In the genomic region with DNA sequence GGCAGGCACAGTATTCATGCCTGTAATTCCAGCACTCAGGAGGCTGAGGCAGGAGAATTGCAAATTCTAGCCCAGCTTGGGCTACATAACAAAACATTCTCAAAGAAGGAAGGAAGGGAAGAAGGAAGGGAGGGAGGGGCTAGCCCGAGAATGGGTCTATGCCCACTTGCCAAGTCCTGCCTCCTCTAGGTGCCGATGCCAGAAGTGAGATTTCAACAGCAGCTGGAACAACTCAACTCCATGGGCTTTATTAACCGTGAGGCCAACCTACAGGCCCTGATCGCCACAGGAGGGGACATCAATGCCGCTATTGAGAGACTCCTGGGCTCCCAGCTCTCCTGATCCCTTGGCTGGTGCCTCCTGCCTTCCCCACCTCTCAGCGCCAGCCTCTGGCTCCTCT, we compare ENCODE assay signal across 22 mouse cellular contexts. TPM values are rescaled to one million over a fixed set of nuclear protein-coding genes. Genes with fewer than 3 reads are reported as not detected.
DNase-seq lines count a peak whose midpoint lies in the region; ATAC-seq and TF ChIP-seq lines count a peak whose summit lies in the region.
"Had no signal": no experiment of that assay in that cellular context is flagged by ENCODE, and none has a peak within 500 bp of the region (broad histone marks: within the 10 kb centered on the region; RNA-seq: fewer than 3 reads in every experiment).

No protein-coding gene starts in this region.

- H3K4me2 ChIP-seq in lung, postnatal 0 days (replicated peaks; ENCODE audit: low read depth, low read length): no peak overlapping the region
- H3K4me2 ChIP-seq in intestine, embryonic 16.5 days (ENCODE audit: low read depth, low read length): no peak overlapping the region
- no peak overlapping the region for H3K4me2 ChIP-seq in heart, embryonic 11.5 days
- H3K4me2 ChIP-seq: forebrain, embryonic 12.5 days; heart, embryonic 13.5 days; limb, embryonic 13.5 days; midbrain, embryonic 12.5 days had no signal

- no peaks in the 10 kb centered on the region for H3K9me3 ChIP-seq in lung, postnatal 0 days (ENCODE audit: low read length)
- H3K9me3 ChIP-seq in intestine, embryonic 16.5 days (ENCODE audit: control insufficient read depth, low read length): no peaks in the 10 kb centered on the region
- no peaks in the 10 kb centered on the region for H3K9me3 ChIP-seq in heart, embryonic 11.5 days (replicated peaks; ENCODE audit: control insufficient read depth, low read length)
- H3K9me3 ChIP-seq: forebrain, embryonic 12.5 days; heart, embryonic 13.5 days; limb, embryonic 13.5 days; midbrain, embryonic 12.5 days had no signal

- H3K4me1 ChIP-seq in lung, postnatal 0 days (ENCODE audit: insufficient read depth, low read depth, low read length): no peaks in the 10 kb centered on the region
- peaks cover 8% of the 10 kb centered on the region; the same call in 1 of the 2 replicates for H3K4me1 ChIP-seq in intestine, embryonic 16.5 days (ENCODE audit: control insufficient read depth, insufficient read depth, low read length)
- H3K4me1 ChIP-seq in heart, embryonic 11.5 days (ENCODE audit: control insufficient read depth, insufficient read depth, low read length): no peaks in the 10 kb centered on the region
- H3K4me1 ChIP-seq: forebrain, embryonic 12.5 days; limb, embryonic 13.5 days; midbrain, embryonic 12.5 days had no signal

- H3K4me3 ChIP-seq in lung, postnatal 0 days (ENCODE audit: low read depth, low read length): no peak overlapping the region
- H3K4me3 ChIP-seq in intestine, embryonic 16.5 days (ENCODE audit: low read length): no peak overlapping the region
- no peak overlapping the region for H3K4me3 ChIP-seq in heart, embryonic 11.5 days (ENCODE audit: low read depth, low read length)
- H3K4me3 ChIP-seq: forebrain, embryonic 12.5 days; heart, embryonic 13.5 days; limb, embryonic 13.5 days; midbrain, embryonic 12.5 days had no signal

- 67% methylated on average over 6 of the region's 6 CpGs for WGBS in lung, postnatal 0 days
- WGBS in intestine, embryonic 16.5 days: 92% methylated on average over 6 of the region's 6 CpGs
- WGBS in heart, embryonic 11.5 days (ENCODE audit: insufficient replicate concordance): 91% methylated on average over 6 of the region's 6 CpGs

- H3K27ac ChIP-seq in lung, postnatal 0 days (ENCODE audit: low read length): no peak overlapping the region
- H3K27ac ChIP-seq in intestine, embryonic 16.5 days (ENCODE audit: low read length): peak overlapping the region; percentile 74; the same call in 1 of the 2 replicates
- H3K27ac ChIP-seq in heart, embryonic 11.5 days (ENCODE audit: low read depth, low read length): no peak overlapping the region
- H3K27ac ChIP-seq: forebrain, embryonic 12.5 days; heart, embryonic 13.5 days; hindbrain, postnatal 0 days; limb, embryonic 13.5 days; midbrain, embryonic 12.5 days; stomach, postnatal 0 days had no signal

- peaks cover 46% of the 10 kb centered on the region for H3K36me3 ChIP-seq in lung, postnatal 0 days (ENCODE audit: insufficient read depth, low read length)
- peaks cover 33% of the 10 kb centered on the region for H3K36me3 ChIP-seq in intestine, embryonic 16.5 days (ENCODE audit: control insufficient read depth, insufficient read depth, low read length)
- peaks cover 64% of the 10 kb centered on the region for H3K36me3 ChIP-seq in heart, embryonic 11.5 days (ENCODE audit: control insufficient read depth, insufficient read depth, low read length)

- DNase-seq in adrenal gland, postnatal 14 days: peak; percentile 59
- no peak for DNase-seq in adrenal gland, postnatal 4 days (ENCODE audit: low spot score in 2 of 2)
- peak; percentile 60 for DNase-seq in lung, postnatal 10 days
- no peak for DNase-seq in lung, postnatal 0 days (ENCODE audit: low spot score)
- DNase-seq in kidney, postnatal 14 days: no peak
- no peak for DNase-seq in left cerebral cortex, postnatal 25 days (ENCODE audit: low spot score in 2 of 2)
- DNase-seq: cerebellum, postnatal 25 days; kidney, adult 8-10 months; kidney, postnatal 4 days; right cerebral cortex, postnatal 25 days; thymus, postnatal 14 days had no signal

- no peak for TF ChIP-seq EP300 in lung, postnatal 0 days (IDR thresholded peaks at IDR 0.05)

- no peak for TF ChIP-seq CTCF in lung, postnatal 0 days (IDR thresholded peaks at IDR 0.05)

- H3K27me3 ChIP-seq in lung, postnatal 0 days (replicated peaks; ENCODE audit: insufficient read depth, low read length): no peaks in the 10 kb centered on the region
- H3K27me3 ChIP-seq in intestine, embryonic 16.5 days (replicated peaks; ENCODE audit: control insufficient read depth, insufficient read depth, low read length): no peaks in the 10 kb centered on the region
- no peaks in the 10 kb centered on the region for H3K27me3 ChIP-seq in heart, embryonic 11.5 days (ENCODE audit: control insufficient read depth, insufficient read depth, low read length)
- H3K27me3 ChIP-seq: forebrain, embryonic 12.5 days; heart, embryonic 13.5 days; limb, embryonic 13.5 days; midbrain, embryonic 12.5 days had no signal

- ATAC-seq in lung, postnatal 0 days: no peak
- no peak for ATAC-seq in intestine, embryonic 16.5 days
- no peak for ATAC-seq in heart, embryonic 11.5 days (replicated peaks; ENCODE audit: insufficient number of reproducible peaks, low FRiP score, low TSS enrichment)
- ATAC-seq: hindbrain, postnatal 0 days had no signal

- intact Hi-C loops in left cerebral cortex, postnatal 25 days (cut with DNase I): no loop called here

- H3K9ac ChIP-seq in lung, postnatal 0 days (replicated peaks; ENCODE audit: low read depth): no peak overlapping the region
- no peak overlapping the region for H3K9ac ChIP-seq in intestine, embryonic 16.5 days (ENCODE audit: low read depth, low read length)
- no peak overlapping the region for H3K9ac ChIP-seq in heart, embryonic 11.5 days (ENCODE audit: low read depth, low read length)
- H3K9ac ChIP-seq: forebrain, embryonic 12.5 days; heart, embryonic 13.5 days; limb, embryonic 13.5 days; midbrain, embryonic 12.5 days had no signal

RNA-seq across cellular contexts. Expression of a gene that starts 7.8 kb away (rescaled TPM):
- total RNA-seq in adrenal gland, postnatal 14 days (2021): 222 and 252 TPM in 2 replicates
- 100 to 1,000 TPM; 240 to 260 TPM for total RNA-seq in adrenal gland, postnatal 4 days (2021)
- 306 and 384 TPM in 2 replicates for polyA plus RNA-seq in lung, postnatal 0 days (2015; fragmentation: Nextera tagmentation; extraction: Ambion mirVana)
- polyA plus RNA-seq in intestine, embryonic 16.5 days (2015; fragmentation: Nextera tagmentation; extraction: Ambion mirVana): 371 and 377 TPM in 2 replicates
- total RNA-seq in left cerebral cortex, postnatal 25 days (2021): 100 to 1,000 TPM in 1 of 2 experiments, 10 to 100 TPM in 1; 97.7 to 106 TPM
- polyA plus RNA-seq in heart, embryonic 11.5 days (2014; fragmentation: Nextera tagmentation; extraction: Ambion mirVana): 206 and 229 TPM in 2 replicates

RNA-seq across cellular contexts. Expression of a gene that starts 14.3 kb away (rescaled TPM):
- 70.3 and 75.3 TPM in 2 replicates for total RNA-seq in adrenal gland, postnatal 14 days (2021)
- total RNA-seq in adrenal gland, postnatal 4 days (2021): 10 to 100 TPM; 52.6 to 62.6 TPM
- 18.4 and 22.6 TPM in 2 replicates for polyA plus RNA-seq in lung, postnatal 0 days (2015; fragmentation: Nextera tagmentation; extraction: Ambion mirVana)
- 37.2 and 38.9 TPM in 2 replicates for polyA plus RNA-seq in intestine, embryonic 16.5 days (2015; fragmentation: Nextera tagmentation; extraction: Ambion mirVana)
- 100 to 1,000 TPM; 128 to 129 TPM for total RNA-seq in left cerebral cortex, postnatal 25 days (2021)
- polyA plus RNA-seq in heart, embryonic 11.5 days (2014; fragmentation: Nextera tagmentation; extraction: Ambion mirVana): 48.8 and 49.5 TPM in 2 replicates

RNA-seq across cellular contexts. Expression of a gene that starts 15.0 kb away (rescaled TPM):
- total RNA-seq in adrenal gland, postnatal 14 days (2021): 133 and 138 TPM in 2 replicates
- 100 to 1,000 TPM; 108 to 113 TPM for total RNA-seq in adrenal gland, postnatal 4 days (2021)
- 138 and 143 TPM in 2 replicates for polyA plus RNA-seq in lung, postnatal 0 days (2015; fragmentation: Nextera tagmentation; extraction: Ambion mirVana)
- 244 and 256 TPM in 2 replicates for polyA plus RNA-seq in intestine, embryonic 16.5 days (2015; fragmentation: Nextera tagmentation; extraction: Ambion mirVana)
- total RNA-seq in left cerebral cortex, postnatal 25 days (2021): 10 to 100 TPM; 96.9 to 99.5 TPM
- polyA plus RNA-seq in heart, embryonic 11.5 days (2014; fragmentation: Nextera tagmentation; extraction: Ambion mirVana): 86.9 and 110 TPM in 2 replicates

RNA-seq across cellular contexts. Expression of a gene that starts 19.8 kb away (rescaled TPM):
- not detected in 2 replicates for total RNA-seq in adrenal gland, postnatal 14 days (2021)
- 1 to 10 TPM in 1 of 2 experiments, under 1 TPM in 1; 0.54 to 3.9 TPM for total RNA-seq in adrenal gland, postnatal 4 days (2021)
- 61.4 and 61.8 TPM in 2 replicates for polyA plus RNA-seq in lung, postnatal 0 days (2015; fragmentation: Nextera tagmentation; extraction: Ambion mirVana)
- polyA plus RNA-seq in intestine, embryonic 16.5 days (2015; fragmentation: Nextera tagmentation; extraction: Ambion mirVana): 102 and 109 TPM in 2 replicates
- total RNA-seq in left cerebral cortex, postnatal 25 days (2021): not detected
- 0.21 TPM in 1 of 2 replicates, not detected in the other for polyA plus RNA-seq in heart, embryonic 11.5 days (2014; fragmentation: Nextera tagmentation; extraction: Ambion mirVana)
- total RNA-seq: hematopoietic stem cell, adult 5-6 weeks; hindbrain, postnatal 0 days; layer of hippocampus, postnatal 10 days had no signal
- polyA plus RNA-seq: neural tube, embryonic 14.5 days had no signal

RNA-seq across cellular contexts. Expression of a gene that starts 35.7 kb away (rescaled TPM):
- 4.2 and 4.4 TPM in 2 replicates for total RNA-seq in adrenal gland, postnatal 14 days (2021)
- total RNA-seq in adrenal gland, postnatal 4 days (2021): 10 to 100 TPM; 11.2 to 16.1 TPM
- 2.6 and 3.4 TPM in 2 replicates for polyA plus RNA-seq in lung, postnatal 0 days (2015; fragmentation: Nextera tagmentation; extraction: Ambion mirVana)
- polyA plus RNA-seq in intestine, embryonic 16.5 days (2015; fragmentation: Nextera tagmentation; extraction: Ambion mirVana): 6.5 and 7.3 TPM in 2 replicates
- 1 to 10 TPM; 2.8 to 3.0 TPM for total RNA-seq in left cerebral cortex, postnatal 25 days (2021)
- 16.5 and 16.9 TPM in 2 replicates for polyA plus RNA-seq in heart, embryonic 11.5 days (2014; fragmentation: Nextera tagmentation; extraction: Ambion mirVana)

Comparison
In these comparisons a context has a peak if more than half of its experiments do, and no peak if none do; other contexts are left out.
1. DNase-seq: peak in adrenal gland, postnatal 14 days (single experiment) and lung, postnatal 10 days (single experiment); none in adrenal gland, postnatal 4 days (0 of 2), lung, postnatal 0 days (single experiment), kidney, postnatal 14 days (single experiment) and left cerebral cortex, postnatal 25 days (0 of 2).